Mouse (Mus musculus): ENCODE data around the gene Slc25a20. TPM values are rescaled to one million over a fixed set of nuclear protein-coding genes. Genes with fewer than 3 reads are reported as not detected.

Gene Slc25a20
- 10.8 and 12.1 TPM in 2 replicates for polyA plus RNA-seq (2012)

GRCm38 (mm10) chr9:108661677-108662612, at the start of gene Slc25a20:
Gene Slc25a20 (plus strand): TSS chr9:108662088.

GRCm38 (mm10) chr9:108648611-108649560, 13.0 kb upstream of the Slc25a20 start, which contains the start of gene Arih2:
Gene Arih2 (minus strand): TSS chr9:108649386.

GRCm38 (mm10) chr9:108689106-108689505, 27.2 kb downstream of the Slc25a20 start, which contains the start of gene Prkar2a:
Gene Prkar2a (plus strand): TSS chr9:108689314.

Other genes with a start within 250 kb of the Slc25a20 start
- 0.04 and 0.11 TPM in 2 replicates for gene Ccdc36, start 233.6 kb upstream of the Slc25a20 start, polyA plus RNA-seq (2012)
- not detected in 2 replicates for gene BC048562, start 225.6 kb upstream of the Slc25a20 start, polyA plus RNA-seq (2012)
- gene Ccdc71, start 201.6 kb upstream of the Slc25a20 start, polyA plus RNA-seq (2012): 13.1 and 13.7 TPM in 2 replicates
- 16.9 and 18.1 TPM in 2 replicates for gene Klhdc8b, start 200.5 kb upstream of the Slc25a20 start, polyA plus RNA-seq (2012)
- 0.40 and 0.66 TPM in 2 replicates for gene Lamb2, start 182.4 kb upstream of the Slc25a20 start, polyA plus RNA-seq (2012)
- gene Usp19, start 171.5 kb upstream of the Slc25a20 start, polyA plus RNA-seq (2012): 150 and 194 TPM in 2 replicates
- gene Qars, start 154.4 kb upstream of the Slc25a20 start, polyA plus RNA-seq (2012): 117 and 129 TPM in 2 replicates
- 101 and 122 TPM in 2 replicates for gene Qrich1, start 145.3 kb upstream of the Slc25a20 start, polyA plus RNA-seq (2012)
- 127 and 152 TPM in 2 replicates for gene Impdh2, start 101.8 kb upstream of the Slc25a20 start, polyA plus RNA-seq (2012)
- 12.2 and 15.7 TPM in 2 replicates for gene Ndufaf3, start 94.7 kb upstream of the Slc25a20 start, polyA plus RNA-seq (2012)
- gene Dalrd3, start 92.2 kb upstream of the Slc25a20 start, polyA plus RNA-seq (2012): 121 and 172 TPM in 2 replicates
- 10.9 and 13.4 TPM in 2 replicates for gene Wdr6, start 83.3 kb upstream of the Slc25a20 start, polyA plus RNA-seq (2012)
- gene P4htm, start 64.4 kb upstream of the Slc25a20 start, polyA plus RNA-seq (2012): 3.3 and 5.9 TPM in 2 replicates
- 112 and 130 TPM in 2 replicates for gene Arih2, start 12.7 kb upstream of the Slc25a20 start, polyA plus RNA-seq (2012)
- gene Prkar2a, start 27.2 kb downstream of the Slc25a20 start, polyA plus RNA-seq (2012): 9.0 and 9.9 TPM in 2 replicates
- gene Ip6k2, start 121.7 kb downstream of the Slc25a20 start, polyA plus RNA-seq (2012): 34.6 and 44.4 TPM in 2 replicates
- 13.0 and 23.5 TPM in 2 replicates for gene Nckipsd, start 146.3 kb downstream of the Slc25a20 start, polyA plus RNA-seq (2012)
- gene Celsr3, start 164.2 kb downstream of the Slc25a20 start, polyA plus RNA-seq (2012): 7.8 and 12.7 TPM in 2 replicates
- gene Slc26a6, start 191.2 kb downstream of the Slc25a20 start, polyA plus RNA-seq (2012): 6.9 and 8.8 TPM in 2 replicates